Mouse (Mus musculus): ENCODE measurements at regions not wholly inside any gene's neighbourhood (a gene's known extent, or its start where the extent isn't known, plus 50 kb on each side); places are given as distances from the start of the nearest gene placed in this dataset.

DNA sequence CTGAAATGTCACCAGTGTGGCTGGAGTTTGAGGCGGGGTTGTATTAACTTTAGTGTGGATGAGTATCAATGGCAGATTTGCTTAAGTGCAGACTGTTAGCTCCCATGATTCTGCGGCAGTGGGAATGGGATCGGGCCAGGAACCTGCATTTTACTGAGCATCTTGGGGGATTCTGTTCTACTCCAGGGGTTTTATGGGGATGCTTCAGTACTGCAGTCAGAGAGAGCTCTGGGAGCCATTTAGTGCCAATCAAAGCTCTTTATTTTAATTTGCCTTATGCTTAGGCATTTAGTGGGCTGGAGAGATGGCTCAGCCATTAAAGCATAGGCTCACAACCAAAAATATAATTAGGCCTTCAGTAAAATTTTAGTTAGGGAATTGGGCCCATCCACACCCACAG is 148.0 kb upstream of the Ddhd1 start:
- TF ChIP-seq CTCF (IDR thresholded peaks at IDR 0.05; ENCODE audit: low read depth) = no peak
- no peak for TF ChIP-seq EP300 (IDR thresholded peaks at IDR 0.05; ENCODE audit: low read depth)
